Mouse (Mus musculus): ENCODE data around the gene Kcmf1.

DNA sequence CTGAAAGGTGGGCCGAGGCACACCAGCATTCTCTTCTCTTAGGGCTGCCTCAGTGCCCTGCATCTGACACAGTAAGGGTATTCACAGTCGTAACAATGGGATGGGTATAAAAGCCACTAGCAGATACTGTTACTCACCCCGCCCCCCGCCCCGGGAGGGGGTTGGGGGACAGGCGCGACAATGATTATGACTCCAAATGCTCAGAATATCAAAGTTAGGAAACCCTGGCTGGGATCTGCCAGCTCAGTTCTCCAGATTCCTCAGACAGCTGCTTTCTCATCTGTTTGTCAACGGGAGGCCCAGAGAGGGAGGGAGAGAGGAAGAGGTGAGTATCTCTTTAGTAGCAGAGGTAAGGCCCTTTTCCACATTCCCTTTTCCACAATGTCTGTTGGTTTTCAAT lies 30.2 kb downstream of the Kcmf1 start:
- no peak for TF ChIP-seq CTCF (IDR thresholded peaks at IDR 0.05; ENCODE audit: insufficient read depth, low read depth, low read length)
- TF ChIP-seq POLR2A (IDR thresholded peaks at IDR 0.05; ENCODE audit: insufficient read depth, low read depth, low read length) = no peak
